Mouse (Mus musculus): ENCODE results near the gene Bcl2a1b.
"Not testable (repeated sequence)": the region's sequence is repeated elsewhere in the genome, so short reads cannot be mapped to it uniquely, and the experiment has no call there.

Gene Bcl2a1b

GRCm38 (mm10) chr9:89230897-89231497, 32.0 kb downstream of the Bcl2a1b start:
- in situ Hi-C loops (cut with MboI; ENCODE audit: low pct_unique_long_range_greater_than_20kb in 1 of 2, low sequenced_read_pairs in 2 of 2, unreplicated experiment in 1 of 2): not testable (repeated sequence)

- in situ Hi-C loops (cut with MboI; ENCODE audit: low pct_unique_long_range_greater_than_20kb in 1 of 2, low sequenced_read_pairs in 2 of 2, unreplicated experiment in 1 of 2): not testable (repeated sequence)
These were observed 38.1 kb downstream of the Bcl2a1b start for GRCm38 (mm10) chr9:89237131-89237530.

GRCm38 (mm10) chr9:89238976-89239505, 40.0 kb downstream of the Bcl2a1b start:
- in situ Hi-C loops (cut with MboI; ENCODE audit: low pct_unique_long_range_greater_than_20kb in 1 of 2, low sequenced_read_pairs in 2 of 2, unreplicated experiment in 1 of 2): not testable (repeated sequence)

DNA sequence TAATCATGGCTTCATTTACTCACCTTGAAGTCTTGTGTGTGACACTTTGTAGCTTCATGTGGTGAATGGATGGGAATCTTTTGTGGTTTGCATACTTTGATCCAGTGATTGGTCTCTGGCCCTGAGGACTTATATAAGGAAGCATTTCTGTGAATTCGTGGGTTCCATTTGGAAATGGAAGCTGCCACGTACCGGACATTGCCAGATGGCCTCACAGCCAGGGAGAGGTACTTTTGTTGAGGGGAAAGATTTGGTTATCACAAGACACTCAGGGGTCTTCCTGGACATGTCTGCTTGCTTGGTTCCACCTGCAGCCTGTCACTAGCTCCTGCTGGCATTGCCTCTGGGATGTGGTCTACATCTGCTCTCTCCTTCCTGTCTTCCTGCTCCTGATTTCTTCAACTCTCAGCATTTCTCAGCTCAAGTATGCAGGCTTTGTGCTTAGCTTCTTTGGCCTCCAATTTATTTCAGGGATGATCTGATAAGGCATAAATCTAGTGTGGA, 41.6 kb downstream of the Bcl2a1b start:
- in situ Hi-C loops (cut with MboI; ENCODE audit: low pct_unique_long_range_greater_than_20kb in 1 of 2, low sequenced_read_pairs in 2 of 2, unreplicated experiment in 1 of 2): not testable (repeated sequence)

DNA sequence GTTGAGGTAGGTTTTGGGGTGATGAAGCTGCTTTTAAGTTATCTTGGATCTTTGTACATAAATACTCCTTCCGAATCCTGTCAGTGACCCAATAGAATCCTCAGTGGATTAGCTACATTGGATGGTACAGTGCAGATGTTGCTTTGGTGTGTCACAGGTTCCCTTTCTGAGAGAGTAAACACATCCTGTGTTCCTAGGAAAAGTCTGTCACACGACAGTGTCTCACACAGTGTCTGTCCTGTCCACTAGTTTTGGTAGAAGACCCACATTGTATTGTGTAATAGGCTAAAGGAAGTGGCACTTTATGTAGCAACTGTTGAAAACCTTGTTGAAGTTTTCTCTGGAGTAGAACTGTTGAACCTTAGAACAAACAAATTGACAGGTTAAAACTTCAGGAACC, 54.4 kb downstream of the Bcl2a1b start:
- in situ Hi-C loops (cut with MboI; ENCODE audit: low pct_unique_long_range_greater_than_20kb in 1 of 2, low sequenced_read_pairs in 2 of 2, unreplicated experiment in 1 of 2): no loop called here

DNA sequence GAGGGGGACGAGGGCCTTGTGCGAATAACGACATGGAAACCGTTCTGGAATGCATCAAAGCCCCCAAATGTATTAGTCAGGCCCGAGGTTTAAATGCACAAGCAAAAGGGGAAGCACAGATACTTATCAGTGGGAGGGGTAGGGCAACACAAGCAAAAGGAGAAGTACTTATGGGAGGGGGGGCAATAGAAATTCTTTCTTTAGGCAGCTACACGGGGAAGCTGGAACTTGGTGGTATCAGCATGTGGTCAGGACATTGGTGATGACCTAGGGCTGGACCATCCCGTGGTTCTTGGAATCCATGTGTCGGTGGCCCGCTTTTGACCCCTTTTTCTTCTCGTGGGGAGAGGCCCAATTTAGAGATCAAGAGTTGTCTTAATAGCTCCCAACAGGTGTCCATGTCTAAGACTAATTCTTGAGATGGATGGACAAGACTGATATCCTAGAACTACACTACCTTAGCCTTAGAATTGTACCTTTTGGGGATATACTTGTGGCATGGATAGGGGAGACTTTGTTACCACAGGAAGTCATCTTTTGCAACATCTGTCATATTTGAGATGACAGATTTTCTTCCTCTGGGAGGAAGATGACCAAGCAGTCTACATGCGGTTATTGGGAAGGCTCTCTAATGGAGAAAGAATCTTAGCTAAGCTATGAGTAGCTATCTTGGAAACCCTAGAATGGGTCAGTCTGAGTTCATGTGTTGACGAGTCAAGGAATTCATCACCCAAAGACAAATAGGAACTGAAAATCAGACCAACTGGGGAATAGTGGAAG, 57.7 kb downstream of the Bcl2a1b start:
- in situ Hi-C loops (cut with MboI; ENCODE audit: low pct_unique_long_range_greater_than_20kb in 1 of 2, low sequenced_read_pairs in 2 of 2, unreplicated experiment in 1 of 2): no loop called here

All from mouse embryonic stem cell (cell line).